Mouse (Mus musculus) ES-E14 (cell line): Measurements from ENCODE around the gene Myo1h. TPM values are rescaled to one million over a fixed set of nuclear protein-coding genes. Genes with fewer than 3 reads are reported as not detected.

ENCODE experiments used
- DNase-seq: peaks from one replicate; pipeline ENCODE4 v3.0.0-alpha.2; 2013; ENCODE audit warnings: low read depth, low spot score
- H3K27ac ChIP-seq: 2 replicates; pipeline ENCODE4 v1.5.1; 2012; ENCODE audit warnings: low read depth, mild to moderate bottlenecking, low read length, moderate library complexity, mixed read lengths; ENCODE audit not compliant: poor library complexity, insufficient read depth, severe bottlenecking
- H3K36me3 ChIP-seq: 2 replicates; pipeline ENCODE4 v1.6.1; 2012; ENCODE audit warnings: mild to moderate bottlenecking, low read length, moderate library complexity, mixed read lengths; ENCODE audit not compliant: control insufficient read depth, poor library complexity, insufficient read depth, severe bottlenecking
- H3K4me1 ChIP-seq, 2 experiments: fragments of 150-350 bp in 1 of 2; sonication (generic) in 1 of 2; 2 replicates each; pipeline ENCODE4 v1.6.1; 2012; ENCODE audit warnings: low read length in 2 of 2, mild to moderate bottlenecking in 1 of 2, mixed read lengths in 1 of 2; ENCODE audit not compliant: control insufficient read depth in 2 of 2, insufficient read depth in 2 of 2, poor library complexity in 1 of 2
- H3K4me3 ChIP-seq, 2 experiments: fragments of 150-350 bp in 1 of 2; sonication (generic) in 1 of 2; 2 replicates each; pipeline ENCODE4 v1.5.1; 2012; ENCODE audit warnings: low read length in 2 of 2, low read depth in 1 of 2, mild to moderate bottlenecking in 1 of 2, mixed read lengths in 1 of 2; ENCODE audit not compliant: insufficient read depth in 1 of 2, poor library complexity in 1 of 2, severe bottlenecking in 1 of 2
- H3K9ac ChIP-seq: 2 replicates; pipeline ENCODE4 v1.6.1; 2012; ENCODE audit warnings: low read depth, mild to moderate bottlenecking, low read length, mixed read lengths; ENCODE audit not compliant: poor library complexity, insufficient read depth, severe bottlenecking
- H3K9me3 ChIP-seq: fragments of 150-350 bp; sonication (generic); 2 replicates; pipeline ENCODE4 v1.6.1; 2012; ENCODE audit warnings: low read depth, mild to moderate bottlenecking, low read length; ENCODE audit not compliant: control insufficient read depth, insufficient read depth
- CHD2 ChIP-seq: IDR thresholded peaks from 2 replicates; pipeline ENCODE4 v1.6.1; 2014; ENCODE audit warnings: mild to moderate bottlenecking, low read depth, low read length, inconsistent platforms
- HCFC1 ChIP-seq: IDR thresholded peaks from 2 replicates; pipeline ENCODE4 v1.6.1; 2012; ENCODE audit warnings: low read length, inconsistent platforms, borderline replicate concordance; ENCODE audit not compliant: insufficient read depth
- MAFK ChIP-seq: IDR thresholded peaks from 2 replicates; pipeline ENCODE4 v1.6.1; 2014; ENCODE audit warnings: mild to moderate bottlenecking, low read depth, low read length, inconsistent platforms; ENCODE audit not compliant: insufficient read depth
- ZC3H11A ChIP-seq: IDR thresholded peaks from 2 replicates; pipeline ENCODE4 v1.6.1; 2012; ENCODE audit warnings: low read depth, mild to moderate bottlenecking, inconsistent platforms, low read length, borderline replicate concordance
- ZNF384 ChIP-seq: IDR thresholded peaks from 2 replicates; pipeline ENCODE4 v1.6.1; 2012; ENCODE audit warnings: low read depth, low read length, inconsistent platforms
- in situ Hi-C, 2 experiments: fragments of 600-800 bp; cut with MboI; formaldehyde crosslinking; loops; one replicate each; pipeline ENCODE4 v1.15.1; 2025; ENCODE audit warnings: low sequenced_read_pairs in 2 of 2, inconsistent platforms in 1 of 2; ENCODE audit not compliant: unreplicated experiment in 2 of 2
- total RNA-seq: library from RNA; depleted of rRNA; stranded (reverse); fragments of 300-350 nt; gene quantifications from 2 replicates; pipeline ENCODE4 v1.2.3, GENCODE M21; 2012

Gene Myo1h
- total RNA-seq, 1 experiment: 5.6 TPM

- in situ Hi-C loops: no loop called here
- Histone ChIP-seq H3K4me1 (peaks cover 0 to 4% of the 10 kb centered on the region in 2 experiments; a peak in 1 of 4 replicates), H3K36me3 (peaks cover 3% of the 10 kb centered on the region; the same call in 1 of the 2 replicates), H3K9me3 (no peaks in the 10 kb centered on the region), H3K4me3 (no peak overlapping the region), H3K27ac (no peak overlapping the region), H3K9ac (no peak overlapping the region)
- TF ChIP-seq CHD2: no peak
- TF ChIP-seq MAFK: no peak
- TF ChIP-seq HCFC1: no peak
- no peak for TF ChIP-seq ZNF384
- TF ChIP-seq ZC3H11A: no peak
- DNase-seq: no peak
Measured at GRCm38 (mm10) chr5:114261494-114261893, 27.5 kb upstream of the Myo1h start.

- H3K4me1 ChIP-seq: peaks cover 0 to 4% of the 10 kb centered on the region in 2 experiments; a peak in 1 of 4 replicates
- TF ChIP-seq ZNF384 (no peak), CHD2 (no peak), ZC3H11A (no peak), MAFK (no peak), HCFC1 (no peak)
- no peaks in the 10 kb centered on the region for H3K9me3 ChIP-seq
- H3K36me3 ChIP-seq: peaks cover 3% of the 10 kb centered on the region; the same call in 1 of the 2 replicates
- no peak for DNase-seq
- H3K27ac ChIP-seq: no peak overlapping the region
- in situ Hi-C loops: no loop called here
- no peak overlapping the region for H3K4me3 ChIP-seq
- H3K9ac ChIP-seq: no peak overlapping the region
Measured at GRCm38 (mm10) chr5:114264030-114264459, 24.9 kb upstream of the Myo1h start.

DNA sequence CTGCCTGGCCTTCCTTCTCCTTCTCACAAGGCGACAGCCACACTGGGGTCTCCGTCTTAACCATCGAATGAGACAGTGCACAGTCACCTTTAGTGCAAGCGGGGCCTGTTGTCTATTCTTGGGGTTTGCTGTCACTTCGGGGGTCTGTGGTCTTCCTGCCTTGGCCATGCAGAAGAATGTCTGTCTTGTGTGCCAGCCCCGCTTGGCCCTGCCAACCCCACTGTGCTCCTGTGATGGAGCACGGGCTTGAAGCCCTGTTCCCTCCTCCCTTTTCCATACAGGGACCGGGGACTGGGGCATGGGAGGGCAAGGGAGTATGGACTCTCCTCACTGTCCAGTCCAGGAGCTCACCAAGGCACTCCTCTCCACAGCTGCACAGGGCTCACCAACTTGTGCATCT lies 24.2 kb upstream of the Myo1h start:
- H3K27ac ChIP-seq: no peak overlapping the region
- DNase-seq: no peak
- in situ Hi-C loops: no loop called here
- TF ChIP-seq MAFK (no peak), CHD2 (no peak), ZC3H11A (no peak), HCFC1 (no peak), ZNF384 (no peak)
- no peak overlapping the region for H3K9ac ChIP-seq
- H3K4me3 ChIP-seq: no peak overlapping the region
- H3K9me3 ChIP-seq: no peaks in the 10 kb centered on the region
- 0 out of 2 replicates have a peak, but pooled peaks cover 3% of the 10 kb centered on the region for H3K36me3 ChIP-seq
- peaks cover 0 to 4% of the 10 kb centered on the region in 2 experiments; a peak in 1 of 4 replicates for H3K4me1 ChIP-seq

DNA sequence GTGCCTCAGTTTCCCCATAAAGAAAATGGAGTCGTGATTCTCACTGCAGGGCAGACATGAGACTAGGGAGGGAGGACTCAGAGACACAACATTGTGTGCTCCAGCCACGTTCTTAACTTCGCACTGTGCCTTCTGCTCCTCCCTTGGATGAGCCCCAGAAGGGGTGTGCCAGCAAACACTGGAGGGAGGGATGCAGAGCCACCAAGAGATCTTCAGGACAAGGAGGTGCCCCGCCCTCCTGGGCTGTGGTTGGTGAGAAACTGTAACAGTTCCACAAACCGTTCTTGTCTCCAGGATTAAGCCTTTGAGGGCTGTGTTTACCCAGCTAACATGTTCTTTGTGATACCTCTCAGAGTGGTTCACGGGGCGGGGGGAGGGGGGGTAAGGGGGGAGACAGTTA lies 20.3 kb upstream of the Myo1h start:
- DNase-seq: no peak
- H3K4me3 ChIP-seq: no peak overlapping the region
- in situ Hi-C loops: no loop called here
- TF ChIP-seq CHD2 (no peak), HCFC1 (no peak)
- H3K9me3 ChIP-seq: no peaks in the 10 kb centered on the region
- no peak overlapping the region for H3K9ac ChIP-seq
- H3K27ac ChIP-seq: no peak overlapping the region
- H3K4me1 ChIP-seq: no peaks in the 10 kb centered on the region; a peak in 1 of 4 replicates
- H3K36me3 ChIP-seq: no peaks in the 10 kb centered on the region

DNA sequence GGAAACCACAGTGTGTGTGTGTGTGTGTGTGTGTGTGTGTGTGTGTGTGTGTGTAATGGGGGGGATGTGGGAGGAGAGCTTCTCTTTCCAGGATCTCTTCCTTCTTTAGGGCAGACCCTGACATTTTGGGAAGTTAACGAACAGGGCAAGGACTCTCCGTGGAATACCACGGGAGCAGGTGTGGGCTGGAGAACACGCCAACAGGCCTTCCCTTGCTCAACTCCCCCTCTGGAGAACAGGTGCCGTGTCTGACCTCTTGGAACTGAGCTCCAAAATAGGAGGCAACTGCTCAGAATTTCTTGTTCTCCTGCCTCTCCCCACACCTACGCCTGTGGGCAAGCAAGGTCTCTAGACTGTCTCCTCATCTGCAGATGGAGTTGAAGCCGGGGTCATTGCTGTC lies 19.5 kb upstream of the Myo1h start:
- H3K9ac ChIP-seq: no peak overlapping the region
- TF ChIP-seq CHD2: no peak
- no peak for TF ChIP-seq ZNF384
- no peak for TF ChIP-seq MAFK
- no peak for TF ChIP-seq HCFC1
- TF ChIP-seq ZC3H11A: no peak
- in situ Hi-C loops: no loop called here
- peaks cover 0 to 2% of the 10 kb centered on the region in 2 experiments; a peak in 1 of 4 replicates for H3K4me1 ChIP-seq
- DNase-seq: no peak
- no peak overlapping the region for H3K4me3 ChIP-seq
- no peaks in the 10 kb centered on the region for H3K9me3 ChIP-seq
- H3K27ac ChIP-seq: no peak overlapping the region
- H3K36me3 ChIP-seq: no peaks in the 10 kb centered on the region
